Mouse (Mus musculus): Measurements from ENCODE around the gene Ankrd50. TPM values are rescaled to one million over a fixed set of nuclear protein-coding genes. Genes with fewer than 3 reads are reported as not detected.

Ankrd50 gene
- polyA plus RNA-seq, 2 experiments = 2.0 to 2.5 TPM

- 38% methylated on average over 4 of the region's 4 CpGs for WGBS (ENCODE audit: insufficient replicate concordance)
- no peak overlapping the region for H3K27ac ChIP-seq
Measured at GRCm38 (mm10) chr3:38423966-38424365, 60.7 kb downstream of the Ankrd50 start.

GRCm38 (mm10) chr3:38419896-38420295 is 64.7 kb downstream of the Ankrd50 start:
- TF ChIP-seq EP300 (IDR thresholded peaks at IDR 0.05; ENCODE audit: low read depth) (no peak), CTCF (IDR thresholded peaks at IDR 0.05; ENCODE audit: low read depth) (no peak)
- Histone ChIP-seq H3K9ac (replicated peaks) (no peak overlapping the region), H3K27me3 (ENCODE audit: control insufficient read depth, insufficient read depth, low read length) (no peaks in the 10 kb centered on the region), H3K4me2 (ENCODE audit: low read depth) (no peak overlapping the region), H3K4me3 (ENCODE audit: insufficient read depth in 1 of 2, low read depth in 2 of 2, low read length in 2 of 2) (no peak overlapping the region), H3K9me3 (ENCODE audit: control insufficient read depth, low read length) (no peaks in the 10 kb centered on the region), H3K36me3 (replicated peaks; ENCODE audit: control insufficient read depth, insufficient read depth, low read depth) (no peaks in the 10 kb centered on the region), H3K27ac (no peak overlapping the region), H3K4me1 (replicated peaks; ENCODE audit: control insufficient read depth in 2 of 2, insufficient read depth in 2 of 2, low read length in 1 of 2) (no peaks in the 10 kb centered on the region)
- WGBS (ENCODE audit: insufficient replicate concordance) = 66% methylated on average over 3 of the region's 3 CpGs
- DNase-seq (ENCODE audit: low read depth in 3 of 3, low spot score in 3 of 3) (no peak), ATAC-seq (ENCODE audit: insufficient read depth) (no peak)

More at GRCm38 (mm10) chr3:38423966-38424365, 60.7 kb downstream of the Ankrd50 start:
- TF ChIP-seq CTCF (IDR thresholded peaks at IDR 0.05; ENCODE audit: low read depth) = no peak
- TF ChIP-seq EP300 (IDR thresholded peaks at IDR 0.05; ENCODE audit: low read depth) = no peak
- DNase-seq (ENCODE audit: low read depth in 3 of 3, low spot score in 3 of 3) = no peak
- no peak overlapping the region for H3K9ac ChIP-seq (replicated peaks)
- no peaks in the 10 kb centered on the region for H3K36me3 ChIP-seq (replicated peaks; ENCODE audit: control insufficient read depth, insufficient read depth, low read depth)
- H3K4me3 ChIP-seq (ENCODE audit: insufficient read depth in 1 of 2, low read depth in 2 of 2, low read length in 2 of 2) = no peak overlapping the region
- H3K4me1 ChIP-seq (replicated peaks; ENCODE audit: control insufficient read depth in 2 of 2, insufficient read depth in 2 of 2, low read length in 1 of 2) = no peaks in the 10 kb centered on the region
- no peak overlapping the region for H3K4me2 ChIP-seq (ENCODE audit: low read depth)
- ATAC-seq (ENCODE audit: insufficient read depth) = no peak
- no peaks in the 10 kb centered on the region for H3K27me3 ChIP-seq (ENCODE audit: control insufficient read depth, insufficient read depth, low read length)
- H3K9me3 ChIP-seq (ENCODE audit: control insufficient read depth, low read length) = no peaks in the 10 kb centered on the region

- Histone ChIP-seq H3K9me3 (ENCODE audit: control insufficient read depth, low read length) (no peaks in the 10 kb centered on the region), H3K4me2 (ENCODE audit: low read depth) (no peak overlapping the region), H3K36me3 (replicated peaks; ENCODE audit: control insufficient read depth, insufficient read depth, low read depth) (no peaks in the 10 kb centered on the region), H3K9ac (replicated peaks) (no peak overlapping the region), H3K4me1 (replicated peaks; ENCODE audit: control insufficient read depth in 2 of 2, insufficient read depth in 2 of 2, low read length in 1 of 2) (no peaks in the 10 kb centered on the region), H3K27ac (no peak overlapping the region), H3K27me3 (ENCODE audit: control insufficient read depth, insufficient read depth, low read length) (no peaks in the 10 kb centered on the region), H3K4me3 (ENCODE audit: insufficient read depth in 1 of 2, low read depth in 2 of 2, low read length in 2 of 2) (no peak overlapping the region)
- 54% methylated on average over 3 of the region's 3 CpGs for WGBS (ENCODE audit: insufficient replicate concordance)
- no peak for TF ChIP-seq CTCF (IDR thresholded peaks at IDR 0.05; ENCODE audit: low read depth)
- TF ChIP-seq EP300 (IDR thresholded peaks at IDR 0.05; ENCODE audit: low read depth) = no peak
- DNase-seq (ENCODE audit: low read depth in 3 of 3, low spot score in 3 of 3) = no peak
- ATAC-seq (ENCODE audit: insufficient read depth) = no peak
Measured at GRCm38 (mm10) chr3:38415292-38415930, 69.2 kb downstream of the Ankrd50 start.
